Mouse (Mus musculus): Measurements from ENCODE around the gene Fto.

GRCm38 (mm10) chr8:91505411-91505954 lies 192.2 kb downstream of the Fto start:
- TF ChIP-seq CTCF (IDR thresholded peaks at IDR 0.05; ENCODE audit: borderline replicate concordance, insufficient read depth, low read depth, low read length), result no peak
- no peak for TF ChIP-seq POLR2A (IDR thresholded peaks at IDR 0.05; ENCODE audit: borderline replicate concordance, insufficient read depth, low read length)
